Mouse (Mus musculus) cortical plate, adult 2 months (tissue): ENCODE measurements at regions not wholly inside any gene's neighbourhood (a gene's known extent, or its start where the extent isn't known, plus 50 kb on each side); places are given as distances from the start of the nearest gene placed in this dataset.

Experiments
- CTCF ChIP-seq: fragments of 200-500 bp; IDR thresholded peaks from 2 replicates; pipeline ENCODE4 v1.5.1; 2011; ENCODE audit warnings: mild to moderate bottlenecking, control low read depth, low read length; ENCODE audit not compliant: insufficient read depth; ENCODE audit errors: extremely low read depth
- POLR2A ChIP-seq: fragments of 200-500 bp; IDR thresholded peaks from 2 replicates; pipeline ENCODE4 v1.6.1; 2011; ENCODE audit warnings: mild to moderate bottlenecking, low read length, control low read depth; ENCODE audit not compliant: insufficient read depth; ENCODE audit errors: extremely low read depth

DNA sequence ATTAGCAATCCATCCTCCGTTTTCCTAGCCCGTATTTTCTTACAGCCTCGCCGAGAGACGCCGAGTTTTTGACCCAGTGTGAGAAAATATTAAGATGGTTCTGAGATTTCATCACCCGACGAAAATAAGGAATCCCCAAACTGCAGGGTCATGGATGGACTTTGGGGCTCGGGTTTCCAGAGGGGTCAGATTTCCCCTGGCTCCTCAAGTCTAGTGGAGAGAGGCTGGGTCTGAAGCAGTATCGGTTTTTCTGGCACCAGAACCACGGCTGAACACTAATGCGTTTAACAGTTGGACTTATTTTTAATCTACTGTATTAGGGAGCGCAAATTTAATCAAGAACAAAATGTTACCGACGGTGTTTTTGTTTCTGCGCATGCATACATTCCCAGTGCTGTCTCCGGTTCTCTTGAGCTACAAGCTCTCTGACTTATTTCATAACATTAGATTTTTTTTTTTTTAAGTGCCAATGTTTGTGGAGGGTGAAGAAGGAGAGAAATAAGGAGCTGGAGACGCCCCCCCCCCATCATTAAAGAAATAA, 75.2 kb upstream of the Arid5b start:
- TF ChIP-seq POLR2A (no peak), CTCF (no peak)
